Mouse (Mus musculus) neural tube, embryonic 15.5 days (tissue): Measurements from ENCODE around the gene Apeh. TPM values are rescaled to one million over a fixed set of nuclear protein-coding genes. Genes with fewer than 3 reads are reported as not detected.

Experiments used
- ATAC-seq: fragments of 200-750 bp; cut with Nextera tagmentation; 2 replicates; pipeline ENCODE4 v1.8.0; 2017; ENCODE audit warnings: mild to moderate bottlenecking, moderate TSS enrichment, moderate library complexity; ENCODE audit not compliant: low FRiP score
- H3K27ac ChIP-seq: fragments of 300-500 bp; sonication (generic); replicated peaks from 2 replicates; pipeline ENCODE4 v1.5.1; 2015; ENCODE audit warnings: mild to moderate bottlenecking, inconsistent platforms
- H3K27me3 ChIP-seq: fragments of 300-500 bp; sonication (generic); replicated peaks from 2 replicates; pipeline ENCODE4 v1.6.1; 2015; ENCODE audit warnings: inconsistent platforms
- H3K36me3 ChIP-seq: fragments of 300-500 bp; sonication (generic); 2 replicates; pipeline ENCODE4 v1.6.1; 2015; ENCODE audit warnings: inconsistent platforms
- H3K4me1 ChIP-seq: fragments of 300-500 bp; sonication (generic); 2 replicates; pipeline ENCODE4 v1.6.1; 2015; ENCODE audit warnings: inconsistent platforms
- H3K4me2 ChIP-seq: fragments of 300-500 bp; sonication (generic); 2 replicates; pipeline ENCODE4 v1.6.1; 2015; ENCODE audit warnings: inconsistent platforms, mild to moderate bottlenecking, moderate library complexity
- H3K4me3 ChIP-seq: fragments of 300-500 bp; sonication (generic); replicated peaks from 2 replicates; pipeline ENCODE4 v1.5.1; 2015; ENCODE audit warnings: mild to moderate bottlenecking, inconsistent platforms
- H3K9ac ChIP-seq: fragments of 300-500 bp; sonication (generic); replicated peaks from 2 replicates; pipeline ENCODE4 v1.6.1; 2015; ENCODE audit warnings: mild to moderate bottlenecking, inconsistent platforms
- H3K9me3 ChIP-seq: fragments of 300-500 bp; sonication (generic); replicated peaks from 2 replicates; pipeline ENCODE4 v1.6.1; 2016; ENCODE audit warnings: inconsistent platforms
- WGBS: fragments of 180-500 bp; shearing (Covaris S2); methylation state at CpG from one replicate; pipeline ENCODE4 v1.1.7; 2015; ENCODE audit warnings: mixed read lengths; 5-methylcytosine and 5-hydroxymethylcytosine counted together
- polyA plus RNA-seq: library from polyadenylated mRNA; unstranded; fragments of >200 nt; fragmentation: Nextera tagmentation; extraction: Ambion mirVana; gene quantifications from 2 replicates; pipeline ENCODE4 v1.2.1, GENCODE M21; 2015

Apeh gene
- polyA plus RNA-seq, 1 experiment from 2014 or later = 52.3 TPM

DNA sequence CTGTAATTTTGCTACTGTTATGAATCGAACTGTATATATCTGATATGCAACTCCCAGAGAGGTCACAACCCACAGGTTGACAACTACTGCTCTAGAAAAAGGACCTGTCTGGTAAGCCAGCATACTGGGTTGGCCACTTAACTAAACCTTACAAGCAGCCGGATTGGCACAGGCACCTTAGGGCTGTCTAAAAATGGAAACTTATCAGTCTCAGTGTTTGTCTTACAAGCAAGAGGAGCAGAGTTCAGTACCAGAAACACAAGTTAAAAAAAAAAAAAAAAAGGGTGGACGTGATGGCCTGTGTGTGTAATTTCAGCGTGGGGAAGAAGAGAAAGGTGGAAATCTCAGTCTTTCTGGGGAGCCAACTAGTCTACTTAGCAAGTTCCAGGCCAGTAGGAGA lies 22.6 kb downstream of the Apeh start:
- no peaks in the 10 kb centered on the region for H3K9me3 ChIP-seq
- H3K27ac ChIP-seq = no peak overlapping the region
- H3K27me3 ChIP-seq = no peaks in the 10 kb centered on the region
- no peak overlapping the region for H3K4me3 ChIP-seq
- no peak overlapping the region for H3K9ac ChIP-seq
- H3K36me3 ChIP-seq = peaks cover 25% of the 10 kb centered on the region
- WGBS = 96% methylated on average over 4 of the region's 4 CpGs
- ATAC-seq = no peak
- H3K4me2 ChIP-seq = no peak overlapping the region
- no peaks in the 10 kb centered on the region for H3K4me1 ChIP-seq

DNA sequence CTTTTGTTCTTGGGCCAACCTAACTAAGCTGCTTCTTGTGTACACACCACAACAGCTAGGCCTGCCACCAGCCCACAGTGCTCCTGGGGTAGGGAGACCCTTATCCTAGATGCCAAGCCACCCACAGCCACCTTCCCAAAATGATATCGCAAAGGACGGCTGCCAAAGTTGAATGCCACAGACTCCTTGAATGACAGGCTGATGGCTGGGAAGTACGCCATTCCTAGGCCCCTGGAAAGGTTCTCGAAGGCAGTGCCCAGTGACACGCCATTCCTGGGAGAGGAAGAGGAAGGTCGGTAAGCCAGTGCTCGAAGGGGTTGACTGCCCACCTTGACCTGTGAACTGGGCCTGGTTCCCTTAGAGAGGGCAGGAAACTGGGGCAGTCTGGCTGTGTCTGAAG lies 24.9 kb downstream of the Apeh start:
- H3K9ac ChIP-seq = no peak overlapping the region
- 94% methylated on average over 7 of the region's 7 CpGs for WGBS
- no peak overlapping the region for H3K4me3 ChIP-seq
- H3K27ac ChIP-seq = no peak overlapping the region
- ATAC-seq = no peak
- no peak overlapping the region for H3K4me2 ChIP-seq
- no peaks in the 10 kb centered on the region for H3K4me1 ChIP-seq
- no peaks in the 10 kb centered on the region for H3K27me3 ChIP-seq
- H3K9me3 ChIP-seq = no peaks in the 10 kb centered on the region
- H3K36me3 ChIP-seq = peaks cover 26% of the 10 kb centered on the region

DNA sequence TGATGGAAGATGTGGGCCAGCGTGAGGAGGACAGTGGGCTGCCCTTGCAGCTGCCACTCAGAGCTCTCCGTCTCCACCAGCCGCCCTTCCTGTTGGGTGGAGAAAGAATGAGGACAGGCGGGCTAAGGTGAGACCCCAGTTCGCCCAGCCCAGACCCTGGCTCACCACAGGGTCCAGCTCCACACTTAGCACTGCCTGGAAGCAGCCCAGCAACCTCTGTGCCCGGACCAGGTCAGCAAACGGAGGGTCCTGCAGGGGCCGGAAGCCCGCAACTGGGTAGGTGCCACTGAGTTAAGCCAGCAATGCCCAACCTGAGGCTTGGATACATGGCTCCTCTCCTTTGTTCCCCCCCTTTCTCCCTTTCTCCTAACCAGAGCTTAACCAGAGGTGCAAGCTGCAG lies 25.4 kb downstream of the Apeh start:
- no peaks in the 10 kb centered on the region for H3K4me1 ChIP-seq
- no peak for ATAC-seq
- no peak overlapping the region for H3K4me2 ChIP-seq
- no peak overlapping the region for H3K9ac ChIP-seq
- no peaks in the 10 kb centered on the region for H3K9me3 ChIP-seq
- H3K27me3 ChIP-seq = no peaks in the 10 kb centered on the region
- no peak overlapping the region for H3K4me3 ChIP-seq
- H3K36me3 ChIP-seq = peaks cover 30% of the 10 kb centered on the region
- H3K27ac ChIP-seq = no peak overlapping the region
- WGBS = 90% methylated on average over 9 of the region's 9 CpGs

DNA sequence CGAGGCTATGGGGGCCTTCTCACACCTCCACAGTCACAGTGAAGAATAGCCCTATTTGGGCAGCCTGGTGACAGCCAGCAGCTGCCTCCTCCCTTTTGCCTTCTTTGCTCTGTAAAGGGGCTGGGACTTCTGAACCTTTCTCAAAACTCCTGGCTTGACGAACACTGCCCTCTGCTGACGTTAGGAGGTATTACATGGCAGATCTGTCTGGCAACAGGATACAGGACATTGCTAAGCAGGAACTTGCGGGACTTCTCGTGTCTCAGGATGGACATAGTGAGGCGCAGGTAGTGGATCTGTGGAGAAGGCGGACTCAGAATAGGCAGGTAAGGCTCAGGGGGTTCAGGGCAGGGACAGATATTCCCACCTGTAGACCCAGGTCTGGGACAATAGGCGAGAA lies 26.5 kb downstream of the Apeh start:
- WGBS = 18% methylated on average over 8 of the region's 8 CpGs
- Histone ChIP-seq H3K27me3 (no peaks in the 10 kb centered on the region), H3K9me3 (no peaks in the 10 kb centered on the region), H3K4me2 (no peak overlapping the region), H3K36me3 (peaks cover 31% of the 10 kb centered on the region), H3K4me3 (no peak overlapping the region), H3K9ac (no peak overlapping the region), H3K4me1 (no peaks in the 10 kb centered on the region), H3K27ac (no peak overlapping the region)
- peak; percentile 46 for ATAC-seq

DNA sequence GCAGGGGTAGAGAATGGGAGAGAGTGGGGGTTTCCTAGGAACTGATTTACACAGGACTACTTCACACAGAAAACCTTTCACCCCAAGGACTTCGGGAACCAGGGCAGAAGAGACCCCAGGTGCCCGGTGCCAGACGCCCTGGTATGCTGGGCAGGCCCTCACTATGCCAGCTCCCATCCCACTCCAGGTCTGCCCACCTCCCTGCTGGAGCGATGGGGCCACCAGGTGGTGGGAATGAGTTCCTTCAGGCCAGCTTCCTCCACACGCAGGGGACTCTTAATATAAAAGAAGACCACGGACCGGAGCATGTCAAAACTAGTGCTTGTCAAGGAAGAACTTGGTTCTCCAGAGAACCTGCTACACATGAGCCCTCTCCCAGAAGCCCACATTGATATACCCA lies 27.2 kb downstream of the Apeh start:
- WGBS = 85% methylated on average over 7 of the region's 7 CpGs
- no peak for ATAC-seq
- Histone ChIP-seq H3K9me3 (no peaks in the 10 kb centered on the region), H3K36me3 (peaks cover 31% of the 10 kb centered on the region), H3K4me1 (no peaks in the 10 kb centered on the region), H3K27ac (no peak overlapping the region), H3K9ac (no peak overlapping the region), H3K4me3 (no peak overlapping the region), H3K27me3 (no peaks in the 10 kb centered on the region), H3K4me2 (no peak overlapping the region)

DNA sequence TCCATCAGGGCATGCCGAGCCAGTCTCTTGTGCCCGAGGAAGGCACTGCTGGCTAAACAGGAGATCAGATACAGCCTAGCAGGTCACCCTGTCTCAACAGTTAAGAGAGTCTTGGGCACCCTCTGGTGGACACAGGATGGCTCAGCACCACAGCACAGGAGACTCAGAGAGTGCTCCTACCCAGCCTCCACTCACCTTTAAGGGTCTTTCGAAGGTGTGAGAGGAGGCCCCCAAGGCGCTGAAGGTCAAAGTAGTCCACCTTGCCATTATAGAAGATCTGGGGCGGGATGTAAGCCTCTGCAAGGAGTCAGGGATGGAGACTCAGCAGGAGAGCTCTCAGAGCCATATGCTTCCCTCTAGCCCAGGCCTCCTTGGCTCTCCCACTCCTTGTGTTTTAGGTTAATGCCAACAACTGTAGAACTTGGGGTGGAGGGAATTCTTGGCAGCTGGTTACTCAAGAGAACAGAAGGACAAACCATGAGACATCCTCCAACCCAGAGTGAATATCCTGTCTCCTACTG lies 28.9 kb downstream of the Apeh start:
- 48% methylated on average over 5 of the region's 5 CpGs for WGBS
- Histone ChIP-seq H3K4me2 (no peak overlapping the region), H3K36me3 (peaks cover 29% of the 10 kb centered on the region), H3K9me3 (no peaks in the 10 kb centered on the region), H3K4me3 (no peak overlapping the region), H3K9ac (no peak overlapping the region), H3K27me3 (no peaks in the 10 kb centered on the region), H3K4me1 (no peaks in the 10 kb centered on the region), H3K27ac (no peak overlapping the region)
- no peak for ATAC-seq

DNA sequence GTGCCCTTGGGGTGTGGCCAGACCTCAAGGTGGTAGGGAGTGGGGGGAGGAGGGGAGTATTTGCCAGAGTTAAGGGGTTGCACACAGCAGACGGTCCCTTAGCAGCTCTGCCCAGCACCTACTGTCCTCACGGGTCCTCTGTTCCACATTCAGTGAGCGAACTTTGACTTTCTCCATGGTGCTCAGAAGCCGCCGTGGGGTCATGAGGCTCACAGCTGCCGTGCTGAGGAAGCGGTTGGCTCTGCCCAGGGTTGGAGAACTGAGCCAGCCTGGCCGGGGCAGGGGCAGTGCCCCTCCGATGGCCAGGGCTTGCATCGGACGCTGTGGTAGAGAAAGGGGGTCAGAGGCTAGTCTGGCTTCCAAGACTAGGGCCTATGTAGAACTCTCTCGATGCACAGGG lies 31.0 kb downstream of the Apeh start:
- Histone ChIP-seq H3K4me2 (no peak overlapping the region), H3K27ac (no peak overlapping the region), H3K4me3 (no peak overlapping the region), H3K36me3 (peaks cover 39% of the 10 kb centered on the region), H3K9ac (no peak overlapping the region), H3K27me3 (no peaks in the 10 kb centered on the region), H3K9me3 (no peaks in the 10 kb centered on the region), H3K4me1 (no peaks in the 10 kb centered on the region)
- ATAC-seq = no peak
- 91% methylated on average over 12 of the region's 12 CpGs for WGBS

DNA sequence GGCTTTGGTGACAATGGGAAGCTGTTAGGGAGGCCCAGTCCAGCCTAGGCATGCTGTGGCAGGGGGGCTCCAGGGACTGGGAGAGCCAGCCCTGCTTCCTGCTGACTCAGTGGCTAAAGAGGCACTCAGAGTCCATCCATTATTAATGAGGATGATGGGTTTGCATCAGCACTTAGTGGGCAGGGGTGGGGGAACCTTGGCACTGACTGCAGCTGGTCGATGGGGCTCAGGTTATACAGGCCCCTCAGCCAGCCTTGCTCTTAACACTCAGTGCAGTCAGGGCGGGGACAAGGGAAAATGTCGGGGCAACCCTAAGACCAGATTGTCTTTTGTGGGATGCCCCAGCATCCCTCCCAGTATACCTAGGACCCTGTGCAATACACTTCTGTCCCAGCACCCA lies 32.3 kb downstream of the Apeh start:
- Histone ChIP-seq H3K9ac (no peak overlapping the region), H3K27ac (no peak overlapping the region)

DNA sequence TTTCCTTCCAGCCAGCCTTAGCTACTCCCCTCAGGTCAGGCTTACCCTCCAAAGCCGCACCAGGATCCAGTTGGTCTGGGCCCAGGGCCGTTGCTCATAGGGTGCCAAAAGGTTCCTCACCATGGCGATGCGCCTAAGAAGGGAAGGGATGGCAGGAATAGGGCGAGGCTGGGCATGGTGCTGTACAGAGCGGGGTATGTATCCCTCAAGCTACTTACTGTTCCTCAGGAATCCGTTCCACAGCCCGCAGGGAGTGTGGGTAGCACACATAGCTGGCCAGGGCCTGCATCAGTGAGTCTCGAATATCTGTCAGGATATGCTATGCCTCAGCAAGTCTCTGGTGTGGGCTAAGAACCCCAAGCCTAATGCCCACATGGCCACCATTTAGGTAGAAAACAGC lies 36.1 kb downstream of the Apeh start:
- Histone ChIP-seq H3K36me3 (peaks cover 76% of the 10 kb centered on the region), H3K4me3 (no peak overlapping the region), H3K27me3 (no peaks in the 10 kb centered on the region), H3K4me2 (no peak overlapping the region), H3K9ac (no peak overlapping the region), H3K27ac (no peak overlapping the region), H3K4me1 (peaks cover 2% of the 10 kb centered on the region), H3K9me3 (no peaks in the 10 kb centered on the region)
- ATAC-seq = no peak
- WGBS = 96% methylated on average over 9 of the region's 9 CpGs

More for the DNA sequence above, 32.3 kb downstream of the Apeh start:
- ATAC-seq = no peak
- no peaks in the 10 kb centered on the region for H3K9me3 ChIP-seq
- no peak overlapping the region for H3K4me2 ChIP-seq
- peaks cover 49% of the 10 kb centered on the region for H3K36me3 ChIP-seq
- no peak overlapping the region for H3K4me3 ChIP-seq
- H3K27me3 ChIP-seq = no peaks in the 10 kb centered on the region
- no peaks in the 10 kb centered on the region for H3K4me1 ChIP-seq
- 79% methylated on average over 3 of the region's 3 CpGs for WGBS

DNA sequence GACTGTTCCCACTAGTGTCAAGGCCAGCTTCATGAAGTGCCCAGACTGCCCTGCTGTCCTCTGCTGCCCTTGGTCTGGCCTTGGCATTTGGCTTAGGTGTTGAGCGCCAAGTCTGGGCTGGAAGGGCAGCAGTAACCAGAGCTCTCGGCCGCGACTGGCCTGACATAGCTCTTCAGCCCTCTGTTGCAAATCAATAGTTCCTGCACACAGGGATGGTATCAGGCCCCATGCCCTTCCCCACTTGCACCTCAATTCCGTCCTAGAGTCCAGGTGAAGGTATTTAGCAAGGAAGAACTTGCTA lies 37.2 kb downstream of the Apeh start:
- ATAC-seq = no peak
- Histone ChIP-seq H3K4me2 (no peak overlapping the region), H3K4me1 (peaks cover 13% of the 10 kb centered on the region), H3K27me3 (no peaks in the 10 kb centered on the region), H3K9ac (no peak overlapping the region), H3K9me3 (no peaks in the 10 kb centered on the region), H3K4me3 (no peak overlapping the region), H3K36me3 (peaks cover 76% of the 10 kb centered on the region), H3K27ac (no peak overlapping the region)
- 97% methylated on average over 5 of the region's 5 CpGs for WGBS

DNA sequence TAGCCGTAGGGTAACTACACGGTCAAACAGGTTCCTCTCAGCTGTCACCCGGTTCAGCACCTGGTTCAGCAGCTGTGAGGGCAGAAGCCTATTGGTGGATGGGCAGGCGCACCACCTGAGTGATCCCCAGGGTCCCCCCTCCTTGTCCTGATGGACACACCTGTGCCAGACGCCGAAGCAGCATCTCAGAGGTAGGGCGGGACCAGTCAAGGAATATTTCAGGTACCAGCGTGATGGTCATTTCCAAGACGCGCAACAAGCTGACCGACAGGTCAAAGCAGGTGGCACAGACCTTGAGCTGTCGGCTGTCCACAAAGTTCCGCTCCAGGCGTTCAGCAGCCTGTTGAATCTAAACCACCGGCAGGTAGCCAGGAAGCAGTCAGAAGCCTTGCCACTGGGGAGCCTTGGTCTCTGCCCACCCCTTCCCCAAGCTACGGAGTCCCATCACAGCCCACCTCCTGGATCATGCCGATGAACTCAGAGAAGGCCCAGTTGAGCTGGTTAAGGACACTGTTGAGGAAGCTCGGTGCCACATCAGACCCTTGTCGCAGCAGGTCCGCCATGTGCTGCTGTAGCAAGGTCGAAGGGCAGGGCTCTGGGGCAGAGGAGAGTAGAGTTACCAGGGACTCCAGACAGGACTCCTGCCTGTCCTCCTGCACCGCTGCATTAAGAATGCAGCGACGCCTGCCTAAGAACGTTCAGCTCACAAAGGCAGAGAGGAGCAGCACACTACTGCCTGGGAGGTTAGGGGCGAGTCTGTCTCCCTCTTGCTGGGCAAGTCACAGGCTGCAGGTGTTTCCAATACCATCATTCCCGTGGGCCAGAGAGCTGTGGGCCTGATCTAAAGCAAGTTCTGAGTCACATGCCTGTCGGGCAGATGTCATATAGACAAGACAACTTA lies 37.8 kb downstream of the Apeh start:
- Histone ChIP-seq H3K4me2 (no peak overlapping the region), H3K9me3 (no peaks in the 10 kb centered on the region), H3K36me3 (peaks cover 77% of the 10 kb centered on the region), H3K27me3 (no peaks in the 10 kb centered on the region), H3K9ac (no peak overlapping the region), H3K4me3 (no peak overlapping the region), H3K27ac (no peak overlapping the region), H3K4me1 (peaks cover 15% of the 10 kb centered on the region)
- ATAC-seq = no peak
- WGBS = 82% methylated on average over 28 of the region's 28 CpGs

DNA sequence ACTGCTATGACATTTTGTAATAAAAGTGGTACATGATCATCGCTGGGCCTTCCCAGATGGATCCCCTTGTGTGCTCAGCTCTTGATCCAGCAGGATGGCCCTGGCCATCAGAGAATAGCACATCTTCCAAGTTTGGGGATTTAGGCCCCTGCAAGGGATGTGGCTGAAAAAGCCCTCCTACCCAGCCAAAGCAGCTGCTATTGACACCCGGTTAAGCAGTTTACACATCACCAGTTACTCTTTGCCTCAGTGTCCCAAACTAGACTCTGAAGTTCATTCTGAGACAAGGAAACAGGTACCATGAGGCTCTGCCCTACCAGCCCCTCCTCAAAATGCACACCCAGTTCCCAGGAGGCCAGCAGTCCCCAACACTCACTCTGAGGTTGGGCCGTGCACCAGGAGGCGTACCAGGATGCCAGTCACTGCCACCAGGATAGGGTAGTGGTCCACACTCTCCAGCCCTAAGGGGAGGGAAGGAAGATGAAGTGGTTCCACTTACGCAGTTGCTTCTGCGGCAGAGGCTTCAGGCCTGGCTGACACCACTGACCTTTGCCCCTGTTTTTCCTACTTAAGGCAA lies 38.7 kb downstream of the Apeh start:
- Histone ChIP-seq H3K27me3 (no peaks in the 10 kb centered on the region), H3K27ac (no peak overlapping the region), H3K9me3 (no peaks in the 10 kb centered on the region), H3K36me3 (peaks cover 80% of the 10 kb centered on the region), H3K4me3 (no peak overlapping the region), H3K9ac (no peak overlapping the region), H3K4me2 (no peak overlapping the region), H3K4me1 (peaks cover 16% of the 10 kb centered on the region)
- WGBS = 93% methylated on average over 6 of the region's 6 CpGs
- ATAC-seq = no peak
